9 mouse cellular contexts compared by ENCODE assay signal in genomic region chr8:91496000-91496399, GRCm38 (mm10).
"Had no signal": no experiment of that assay in that cellular context is flagged by ENCODE, and none has a peak within 500 bp of the region (broad histone marks: within the 10 kb centered on the region; RNA-seq: fewer than 3 reads in every experiment).

No protein-coding gene starts in this region.

- DNase-seq: kidney, adult 8-10 months; kidney, postnatal 36 days; layer of hippocampus, adult 9-11 months; lung, embryonic 14.5 days; thymus, adult 2 months; thymus, postnatal 25 days had no signal

- H3K4me2 ChIP-seq: limb, embryonic 12.5 days; lung, embryonic 14.5 days; neural tube, embryonic 12.5 days had no signal

- H3K4me1 ChIP-seq: neural tube, embryonic 12.5 days had no signal

- H3K9me3 ChIP-seq: limb, embryonic 12.5 days; neural tube, embryonic 12.5 days had no signal

- H3K4me3 ChIP-seq: limb, embryonic 12.5 days; neural tube, embryonic 12.5 days had no signal

- H3K27ac ChIP-seq: limb, embryonic 12.5 days; liver, embryonic 14.5 days; neural tube, embryonic 12.5 days had no signal

- H3K9ac ChIP-seq: limb, embryonic 12.5 days; liver, embryonic 14.5 days; lung, embryonic 14.5 days; neural tube, embryonic 12.5 days had no signal

- H3K36me3 ChIP-seq: limb, embryonic 12.5 days; neural tube, embryonic 12.5 days had no signal
